8 mouse cellular contexts compared by ENCODE assay signal in the genomic region with DNA sequence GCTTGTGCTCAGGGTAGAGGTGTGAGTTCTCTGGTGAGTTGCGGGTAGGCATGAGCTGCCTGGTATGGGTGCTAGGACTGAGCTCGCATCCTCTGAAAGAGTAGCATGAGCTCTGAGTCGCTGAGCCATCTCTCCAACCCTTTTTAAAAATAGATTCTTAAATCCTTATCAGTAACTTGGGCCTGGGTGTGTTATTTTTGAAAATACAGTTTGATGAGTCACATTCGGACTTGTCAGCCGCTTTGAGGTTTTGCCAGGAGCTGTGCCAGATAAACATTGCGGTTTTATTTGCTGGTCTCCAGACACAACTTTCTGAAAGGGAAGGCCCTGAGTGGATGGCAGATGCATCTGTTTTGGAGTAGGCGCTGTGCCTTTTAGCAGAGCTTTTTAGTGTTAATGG. TPM values are rescaled to one million over a fixed set of nuclear protein-coding genes. Genes with fewer than 3 reads are reported as not detected.
DNase-seq lines count a peak whose midpoint lies in the region; ATAC-seq lines count a peak whose summit lies in the region.

No protein-coding gene starts in this region.

- no peak overlapping the region for H3K4me2 ChIP-seq in intestine, embryonic 15.5 days (replicated peaks)

- no peaks in the 10 kb centered on the region for H3K9me3 ChIP-seq in intestine, embryonic 15.5 days

- H3K4me1 ChIP-seq in intestine, embryonic 15.5 days (replicated peaks), result peaks cover 18% of the 10 kb centered on the region

- intact Hi-C loops in heart, postnatal 14 days (cut with DNase I), result loop anchor here (5.0 to 10.0 kb wide), 2 partner anchors 41 to 1788 kb away; no protein-coding TSS in a partner anchor

- no peak overlapping the region for H3K9ac ChIP-seq in intestine, embryonic 15.5 days

- no peak overlapping the region for H3K27ac ChIP-seq in intestine, embryonic 15.5 days

- no peaks in the 10 kb centered on the region for H3K27me3 ChIP-seq in intestine, embryonic 15.5 days (replicated peaks)

- H3K36me3 ChIP-seq in intestine, embryonic 15.5 days, result peaks cover 7% of the 10 kb centered on the region; the same call in 1 of the 2 replicates

- no peak for ATAC-seq in intestine, embryonic 15.5 days

- WGBS in intestine, embryonic 15.5 days, result 69% methylated on average over 7 of the region's 7 CpGs

- no peak overlapping the region for H3K4me3 ChIP-seq in intestine, embryonic 15.5 days (replicated peaks)

- DNase-seq in right cerebral cortex, adult 18-20 months, result peak; percentile 61
- no peak for DNase-seq in right cerebral cortex, postnatal 4 days
- DNase-seq in c-Kit-negative CD71-positive TER-119-positive erythroid progenitor cells, embryonic 14.5 days (ENCODE audit: low read depth, low spot score), result peak; percentile 75
- DNase-seq in heart, postnatal 14 days, result peak; percentile 70 to 75
- DNase-seq in lung, postnatal 14 days, result peak; percentile 65
- DNase-seq in embryo, embryonic 11 days, result no peak
- no peak for DNase-seq in retina, postnatal 1 day

RNA-seq across cellular contexts. Expression of gene Slc13a4, which starts 51.2 kb away (rescaled TPM):
- under 1 TPM; 0.17 to 0.33 TPM for total RNA-seq in heart, postnatal 14 days (2021)
- 0.54 and 0.71 TPM in 2 replicates for polyA plus RNA-seq in intestine, embryonic 15.5 days (2015; fragmentation: Nextera tagmentation; extraction: Ambion mirVana)

Comparison
In these comparisons a context has a peak if more than half of its experiments do, and no peak if none do; other contexts are left out.
1. DNase-seq: peak in right cerebral cortex, adult 18-20 months (single experiment), c-Kit-negative CD71-positive TER-119-positive erythroid progenitor cells, embryonic 14.5 days (single experiment), heart, postnatal 14 days (2 of 2) and lung, postnatal 14 days (single experiment); none in right cerebral cortex, postnatal 4 days (single experiment), embryo, embryonic 11 days (single experiment) and retina, postnatal 1 day (single experiment).